Mouse (Mus musculus) heart, embryonic 14.5 days (tissue): ENCODE measurements around the gene Gfy. TPM values are rescaled to one million over a fixed set of nuclear protein-coding genes. Genes with fewer than 3 reads are reported as not detected.
A peak's percentile ranks its signal among the peaks of the same experiment; 100 is the strongest.

ENCODE experiments used
- ATAC-seq: fragments of 200-750 bp; cut with Nextera tagmentation; 2 replicates; pipeline ENCODE4 v1.8.0; 2017; ENCODE audit warnings: low read depth, moderate TSS enrichment; ENCODE audit not compliant: insufficient number of reproducible peaks, insufficient read depth, low FRiP score
- H3K27ac ChIP-seq, 2 experiments: fragments of 200-500 bp in 1 of 2; fragments of 300-500 bp in 1 of 2; sonication (generic) in 1 of 2; replicated peaks in 1 of 2; 2 replicates each; pipeline ENCODE4 v1.5.1; 2012 to 2014; ENCODE audit warnings: low read depth in 2 of 2, low read length in 2 of 2, control low read depth in 1 of 2, mild to moderate bottlenecking in 1 of 2, mixed read lengths in 1 of 2; ENCODE audit not compliant: control insufficient read depth in 1 of 2, insufficient read depth in 1 of 2
- H3K27me3 ChIP-seq: fragments of 300-500 bp; sonication (generic); 2 replicates; pipeline ENCODE4 v1.6.1; 2014; ENCODE audit warnings: mild to moderate bottlenecking, low read length, control low read depth; ENCODE audit not compliant: control insufficient read depth, insufficient read depth
- H3K36me3 ChIP-seq: fragments of 300-500 bp; sonication (generic); 2 replicates; pipeline ENCODE4 v1.6.1; 2014; ENCODE audit warnings: mild to moderate bottlenecking, control low read depth, low read length, mixed read lengths; ENCODE audit not compliant: control insufficient read depth, insufficient read depth
- H3K4me1 ChIP-seq, 2 experiments: fragments of 200-500 bp in 1 of 2; fragments of 300-500 bp in 1 of 2; sonication (generic) in 1 of 2; 2 replicates each; pipeline ENCODE4 v1.6.1; 2012 to 2014; ENCODE audit warnings: low read length in 2 of 2, control low read depth in 1 of 2, mixed read lengths in 1 of 2; ENCODE audit not compliant: control insufficient read depth in 2 of 2, insufficient read depth in 2 of 2
- H3K4me2 ChIP-seq: fragments of 300-500 bp; sonication (generic); 2 replicates; pipeline ENCODE4 v1.6.1; 2014; ENCODE audit warnings: mild to moderate bottlenecking, low read length
- H3K4me3 ChIP-seq, 2 experiments: fragments of 200-500 bp in 1 of 2; fragments of 300-500 bp in 1 of 2; sonication (generic) in 1 of 2; 2 replicates each; pipeline ENCODE4 v1.5.1; 2012 to 2014; ENCODE audit warnings: low read length in 2 of 2, mild to moderate bottlenecking in 2 of 2, control low read depth in 1 of 2, low read depth in 1 of 2, moderate library complexity in 1 of 2; ENCODE audit not compliant: control insufficient read depth in 1 of 2, insufficient read depth in 1 of 2
- H3K9ac ChIP-seq: fragments of 300-500 bp; sonication (generic); 2 replicates; pipeline ENCODE4 v1.6.1; 2014; ENCODE audit warnings: mild to moderate bottlenecking, low read length
- H3K9me3 ChIP-seq: fragments of 300-500 bp; sonication (generic); 2 replicates; pipeline ENCODE4 v1.6.1; 2016; ENCODE audit warnings: low read length, control low read depth; ENCODE audit not compliant: control insufficient read depth
- WGBS: fragments of 180-500 bp; shearing (Covaris S2); extraction: QIAGEN DNeasy Blood & Tissue Kit; methylation state at CpG from one replicate; pipeline ENCODE4 v1.1.7; 2014; 5-methylcytosine and 5-hydroxymethylcytosine counted together
- polyA plus RNA-seq: library from polyadenylated mRNA; unstranded; fragments of >200 nt; fragmentation: Nextera tagmentation; extraction: Ambion mirVana; gene quantifications from 2 replicates; pipeline ENCODE4 v1.2.1, GENCODE M21; 2014

Gene Gfy
- not detected in 2 replicates for polyA plus RNA-seq

DNA sequence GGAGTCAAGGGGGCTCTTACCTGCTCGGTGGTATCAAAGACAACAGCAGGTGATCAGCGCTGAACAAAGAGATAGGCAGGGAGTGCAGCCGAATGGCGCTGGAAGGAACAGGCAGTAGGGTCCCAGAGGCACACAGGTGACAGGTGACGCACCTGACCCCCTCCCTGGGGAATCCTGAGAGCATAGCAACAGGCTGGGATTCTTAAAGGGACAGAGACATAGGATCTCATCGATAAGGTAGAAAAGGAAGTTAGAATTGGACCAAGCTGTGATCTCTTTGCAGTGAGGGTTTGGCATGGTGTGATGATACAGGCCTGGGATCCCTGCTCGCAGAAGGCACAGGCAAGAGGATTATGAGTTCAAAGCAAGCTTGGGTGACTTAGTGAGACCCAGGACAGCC lies at the start of gene Gfy:
Gene Gfy (minus strand): TSS at position 101 of the 400 bp plus-strand sequence.
- Histone ChIP-seq H3K4me1 (peaks cover 5 to 28% of the 10 kb centered on the region in 2 experiments; a peak in 3 of 4 replicates), H3K9me3 (no peaks in the 10 kb centered on the region), H3K27ac (no peak within 1 kb of the TSS), H3K4me3 (no peak within 1 kb of the TSS), H3K9ac (no peak within 1 kb of the TSS), H3K27me3 (peaks cover 100% of the 10 kb centered on the region), H3K4me2 (no peak within 1 kb of the TSS), H3K36me3 (no peaks in the 10 kb centered on the region)
- WGBS = 31% methylated on average over 7 of the region's 7 CpGs
- no peak for ATAC-seq

DNA sequence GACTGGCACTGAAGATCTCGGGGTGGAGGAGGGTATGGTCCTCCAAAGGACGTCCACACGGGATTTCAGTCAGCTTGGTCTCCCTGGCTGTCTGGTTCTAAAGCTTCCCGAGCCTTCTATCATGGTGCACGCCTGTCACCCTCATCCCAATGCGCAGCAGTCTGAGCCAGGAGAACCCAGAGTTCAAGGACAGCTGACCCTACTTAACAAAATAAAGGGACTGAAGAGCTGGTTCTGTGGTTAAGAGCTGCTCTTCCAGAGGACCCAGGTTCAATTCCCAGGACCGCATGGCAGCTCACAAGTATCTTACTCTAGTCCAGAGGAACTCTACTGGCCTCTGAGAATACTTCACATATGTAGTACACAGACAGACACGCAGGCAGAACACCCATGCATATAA lies 49.7 kb upstream of the Gfy start:
- no peak for ATAC-seq
- no peak overlapping the region for H3K9ac ChIP-seq
- H3K27me3 ChIP-seq = no peaks in the 10 kb centered on the region
- H3K4me1 ChIP-seq = peaks cover 10 to 17% of the 10 kb centered on the region in 2 experiments
- H3K4me3 ChIP-seq = no peak overlapping the region
- H3K27ac ChIP-seq = no peak overlapping the region
- H3K4me2 ChIP-seq = no peak overlapping the region
- peaks cover 90% of the 10 kb centered on the region for H3K36me3 ChIP-seq
- 87% methylated on average over 8 of the region's 8 CpGs for WGBS
- H3K9me3 ChIP-seq = no peaks in the 10 kb centered on the region

DNA sequence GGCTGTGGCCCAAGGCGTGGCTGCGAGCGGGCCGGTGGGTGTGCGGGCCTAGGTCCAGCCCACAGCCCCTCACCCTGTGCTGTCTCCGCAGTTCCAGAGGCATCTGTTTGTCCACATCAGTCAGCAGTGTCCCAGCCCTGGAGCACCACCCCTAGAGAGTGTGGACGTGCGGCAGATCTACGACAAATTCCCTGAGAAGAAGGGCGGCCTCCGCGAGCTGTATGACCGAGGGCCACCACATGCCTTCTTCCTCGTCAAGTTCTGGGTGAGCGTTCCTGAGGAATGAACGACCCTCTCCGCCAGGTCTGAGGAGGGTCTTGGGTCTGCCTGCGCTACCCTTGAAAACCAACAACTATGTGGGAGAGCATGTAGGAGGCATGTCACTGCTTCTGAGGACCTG lies 49.2 kb upstream of the Gfy start:
- H3K9me3 ChIP-seq = no peaks in the 10 kb centered on the region
- H3K4me1 ChIP-seq = peaks cover 5 to 12% of the 10 kb centered on the region in 2 experiments; a peak in 3 of 4 replicates
- no peak for ATAC-seq
- WGBS = 89% methylated on average over 18 of the region's 18 CpGs
- H3K36me3 ChIP-seq = peaks cover 95% of the 10 kb centered on the region
- H3K27me3 ChIP-seq = no peaks in the 10 kb centered on the region
- no peak overlapping the region for H3K4me2 ChIP-seq
- H3K9ac ChIP-seq = no peak overlapping the region
- H3K4me3 ChIP-seq = no peak overlapping the region
- no peak overlapping the region for H3K27ac ChIP-seq

DNA sequence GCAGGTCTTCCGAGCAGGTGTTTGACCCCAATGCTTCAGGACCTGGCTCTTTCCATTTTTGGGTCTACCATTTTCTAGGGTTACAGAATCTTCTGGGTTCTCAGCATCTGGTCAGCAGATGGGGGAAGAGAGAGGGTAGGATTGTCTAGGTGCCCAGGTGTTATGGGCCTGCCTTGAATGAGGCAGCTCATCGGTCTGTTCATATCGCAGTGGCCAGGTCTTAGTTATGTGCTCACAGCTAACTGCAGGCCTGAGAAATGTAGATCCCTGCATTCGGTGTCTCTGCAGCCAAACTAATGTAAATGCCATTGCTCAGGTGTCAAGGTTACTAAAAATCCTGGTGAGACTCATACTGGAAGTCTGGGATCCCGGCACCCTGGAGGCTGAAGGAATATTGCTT lies 47.1 kb upstream of the Gfy start:
- H3K4me3 ChIP-seq = no peak overlapping the region
- no peaks in the 10 kb centered on the region for H3K4me1 ChIP-seq
- H3K4me2 ChIP-seq = no peak overlapping the region
- peaks cover 97% of the 10 kb centered on the region for H3K36me3 ChIP-seq
- no peaks in the 10 kb centered on the region for H3K27me3 ChIP-seq
- H3K27ac ChIP-seq = no peak overlapping the region
- ATAC-seq = no peak
- H3K9ac ChIP-seq = no peak overlapping the region
- H3K9me3 ChIP-seq = no peaks in the 10 kb centered on the region
- 96% methylated on average over 5 of the region's 5 CpGs for WGBS

DNA sequence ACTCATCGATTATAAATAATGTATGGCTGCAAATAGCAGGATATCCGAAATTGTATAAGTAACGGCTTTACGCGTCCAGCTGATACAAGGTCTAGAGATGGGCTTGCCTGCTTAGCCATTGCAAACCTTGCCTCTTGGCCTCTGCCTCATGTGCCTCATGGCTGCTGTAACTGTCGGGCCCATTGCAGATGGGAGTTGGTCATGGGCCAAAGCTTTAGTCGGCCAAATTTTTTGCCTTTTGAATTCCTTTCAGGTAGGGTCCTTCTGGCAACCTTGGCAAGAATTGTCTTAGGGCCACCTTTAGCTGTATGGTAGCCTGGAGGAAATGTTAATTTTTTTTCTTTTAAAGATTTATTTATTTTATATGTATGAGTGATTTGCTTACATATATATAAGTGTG lies 45.5 kb upstream of the Gfy start:
- Histone ChIP-seq H3K9ac (no peak overlapping the region), H3K4me3 (no peak overlapping the region), H3K9me3 (no peaks in the 10 kb centered on the region), H3K36me3 (peaks cover 99% of the 10 kb centered on the region), H3K27me3 (no peaks in the 10 kb centered on the region), H3K27ac (no peak overlapping the region), H3K4me1 (no peaks in the 10 kb centered on the region), H3K4me2 (no peak overlapping the region)
- WGBS = 91% methylated on average over 7 of the region's 7 CpGs
- no peak for ATAC-seq

DNA sequence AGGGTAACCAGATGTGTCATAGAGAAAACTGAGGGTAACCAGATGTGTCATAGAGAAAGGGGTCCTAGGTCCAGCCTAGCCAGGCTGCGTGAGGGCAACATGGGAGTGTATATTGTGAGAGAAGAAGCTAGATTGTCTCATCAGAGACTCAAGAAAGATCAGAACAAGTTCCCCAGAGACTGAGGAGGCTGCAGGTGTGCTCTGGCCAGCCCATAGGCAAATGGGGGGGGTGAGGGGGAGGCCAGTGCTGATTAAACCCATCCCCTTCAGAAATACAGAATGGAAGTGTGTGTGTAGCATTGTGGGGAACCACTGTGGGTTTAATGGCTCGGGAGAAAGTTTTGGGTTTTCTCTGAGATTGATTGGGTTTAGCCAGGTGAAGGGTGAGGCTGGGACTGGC lies 42.3 kb upstream of the Gfy start:
- no peak overlapping the region for H3K9ac ChIP-seq
- whole genome bisulfite sequencing = 78% methylated on average over 2 of the region's 2 CpGs
- no peak for ATAC-seq
- H3K27ac ChIP-seq = no peak overlapping the region
- no peak overlapping the region for H3K4me2 ChIP-seq
- no peaks in the 10 kb centered on the region for H3K27me3 ChIP-seq
- H3K4me1 ChIP-seq = peaks cover 14 to 16% of the 10 kb centered on the region in 2 experiments
- no peak overlapping the region for H3K4me3 ChIP-seq
- H3K9me3 ChIP-seq = no peaks in the 10 kb centered on the region
- peaks cover 96% of the 10 kb centered on the region for H3K36me3 ChIP-seq

DNA sequence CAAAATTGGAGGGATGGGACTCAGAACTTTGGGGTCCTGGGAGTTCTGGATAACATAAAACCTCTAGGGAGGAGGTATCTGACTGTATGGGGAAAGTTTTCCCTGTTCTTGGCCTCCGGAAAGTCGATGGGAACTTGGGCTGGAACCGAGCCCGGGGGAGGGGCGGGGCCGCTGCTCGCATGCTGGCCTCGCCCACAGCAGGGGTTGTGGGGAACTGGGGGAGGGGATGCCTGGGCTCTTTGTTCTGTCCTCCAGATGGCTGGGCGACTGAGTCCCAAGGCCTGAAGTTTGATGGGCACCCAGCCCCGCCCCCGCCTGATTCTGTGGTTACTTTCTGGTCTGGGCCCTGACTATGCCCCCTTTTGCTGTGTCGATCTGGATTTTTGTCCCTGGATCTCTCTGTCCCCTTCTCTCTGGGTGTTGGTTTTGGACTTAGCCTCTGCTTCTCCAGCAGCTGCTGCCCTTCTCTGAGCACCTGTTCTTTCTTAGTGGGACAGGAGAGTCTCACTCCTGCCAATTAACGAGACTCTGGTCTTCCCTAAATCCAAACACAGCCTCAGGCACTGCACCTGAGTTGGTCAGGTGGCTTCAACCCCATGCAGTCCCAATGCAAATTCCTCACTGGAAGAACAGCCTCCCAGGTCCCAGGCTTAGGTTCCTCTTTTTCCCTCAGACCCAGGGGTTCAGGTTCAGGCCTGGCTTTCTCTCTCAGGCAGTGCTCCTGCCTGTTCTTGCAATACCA lies 37.2 kb upstream of the Gfy start:
- H3K4me1 ChIP-seq = peaks cover 21 to 24% of the 10 kb centered on the region in 2 experiments
- H3K4me3 ChIP-seq = peak overlapping the region; percentile 78 to 98
- ATAC-seq = peak; percentile 83; the same call in 1 of the 2 replicates
- H3K4me2 ChIP-seq = peak overlapping the region; percentile 77
- peaks cover 8% of the 10 kb centered on the region for H3K27me3 ChIP-seq
- H3K27ac ChIP-seq = peak overlapping the region; percentile 94 to 96
- H3K36me3 ChIP-seq = peaks cover 45% of the 10 kb centered on the region
- H3K9me3 ChIP-seq = no peaks in the 10 kb centered on the region
- WGBS = 1% methylated on average over 13 of the region's 13 CpGs
- peak overlapping the region; percentile 98 for H3K9ac ChIP-seq
